Mouse (Mus musculus): ENCODE measurements around the gene Nudt15.
"Not testable (repeated sequence)": the region's sequence is repeated elsewhere in the genome, so short reads cannot be mapped to it uniquely, and the experiment has no call there.

The Nudt15 gene

GRCm38 (mm10) chr14:73548051-73548450 lies at the start of gene Nudt15:
Nudt15 (minus strand) TSS chr14:73548242.
- in situ Hi-C loops (cut with MboI) = no loop called here

GRCm38 (mm10) chr14:73592166-73592565 lies 44.1 kb upstream of the Nudt15 start:
- in situ Hi-C loops (cut with MboI) = no loop called here

GRCm38 (mm10) chr14:73588080-73588479 lies 40.0 kb upstream of the Nudt15 start:
- in situ Hi-C loops (cut with MboI) = no loop called here

- in situ Hi-C loops (cut with MboI) = no loop called here
Measured at GRCm38 (mm10) chr14:73576336-73576735, 28.3 kb upstream of the Nudt15 start.

- in situ Hi-C loops (cut with MboI) = no loop called here
Measured at GRCm38 (mm10) chr14:73574053-73574452, 26.0 kb upstream of the Nudt15 start.

GRCm38 (mm10) chr14:73571143-73571542 lies 23.1 kb upstream of the Nudt15 start:
- in situ Hi-C loops (cut with MboI) = no loop called here

- in situ Hi-C loops (cut with MboI) = not testable (repeated sequence)
Measured at GRCm38 (mm10) chr14:73569831-73570230, 21.8 kb upstream of the Nudt15 start.

GRCm38 (mm10) chr14:73553122-73553696 lies 5.2 kb upstream of the Nudt15 start:
- in situ Hi-C loops (cut with MboI) = no loop called here

GRCm38 (mm10) chr14:73552341-73553121 lies 4.5 kb upstream of the Nudt15 start:
- in situ Hi-C loops (cut with MboI) = no loop called here

- in situ Hi-C loops (cut with MboI) = no loop called here
Measured at GRCm38 (mm10) chr14:73551164-73551563, 3.1 kb upstream of the Nudt15 start.

GRCm38 (mm10) chr14:73550732-73551131 lies 2.7 kb upstream of the Nudt15 start:
- in situ Hi-C loops (cut with MboI) = no loop called here

GRCm38 (mm10) chr14:73550291-73550690 lies 2.2 kb upstream of the Nudt15 start:
- in situ Hi-C loops (cut with MboI) = no loop called here

GRCm38 (mm10) chr14:73547034-73547433 lies 1.0 kb downstream of the Nudt15 start:
- in situ Hi-C loops (cut with MboI) = no loop called here

GRCm38 (mm10) chr14:73543781-73544180 lies 4.3 kb downstream of the Nudt15 start:
- in situ Hi-C loops (cut with MboI) = no loop called here

- in situ Hi-C loops (cut with MboI) = no loop called here
Measured at GRCm38 (mm10) chr14:73535641-73536040, 12.4 kb downstream of the Nudt15 start.

- in situ Hi-C loops (cut with MboI) = no loop called here
Measured at GRCm38 (mm10) chr14:73533755-73534465, 14.1 kb downstream of the Nudt15 start.

- in situ Hi-C loops (cut with MboI) = not testable (repeated sequence)
Measured at GRCm38 (mm10) chr14:73528661-73529060, 19.4 kb downstream of the Nudt15 start.

- in situ Hi-C loops (cut with MboI) = no loop called here
Measured at GRCm38 (mm10) chr14:73524766-73525448, 23.1 kb downstream of the Nudt15 start, which contains the start of gene Sucla2. Sucla2 (plus strand) TSS chr14:73525319.

- in situ Hi-C loops (cut with MboI) = no loop called here
Measured at GRCm38 (mm10) chr14:73524136-73524535, 23.9 kb downstream of the Nudt15 start.

- in situ Hi-C loops (cut with MboI) = no loop called here
Measured at GRCm38 (mm10) chr14:73509765-73510423, 38.1 kb downstream of the Nudt15 start, which contains the start of gene Med4. Med4 (plus strand) TSS chr14:73510025.

- in situ Hi-C loops (cut with MboI) = no loop called here
Measured at GRCm38 (mm10) chr14:73508630-73509395, 39.2 kb downstream of the Nudt15 start.

Data from mature B cell (primary cell).